Mouse (Mus musculus) cortical plate, adult 2 months (tissue): Measurements from ENCODE around the gene Slc43a1.

ENCODE experiments used
- CTCF ChIP-seq: fragments of 200-500 bp; IDR thresholded peaks from 2 replicates; pipeline ENCODE4 v1.5.1; 2011; ENCODE audit warnings: mild to moderate bottlenecking, control low read depth, low read length; ENCODE audit not compliant: insufficient read depth; ENCODE audit errors: extremely low read depth
- POLR2A ChIP-seq: fragments of 200-500 bp; IDR thresholded peaks from 2 replicates; pipeline ENCODE4 v1.6.1; 2011; ENCODE audit warnings: mild to moderate bottlenecking, low read length, control low read depth; ENCODE audit not compliant: insufficient read depth; ENCODE audit errors: extremely low read depth

GRCm38 (mm10) chr2:84868521-84868943, 29.9 kb downstream of the Slc43a1 start:
- TF ChIP-seq POLR2A (no peak), CTCF (peak; percentile 64)
